ENCODE assay signal across 12 mouse cellular contexts in genomic region chr14:71673837-71674236, GRCm38 (mm10).
DNase-seq lines count a peak whose midpoint lies in the region; ATAC-seq and TF ChIP-seq lines count a peak whose summit lies in the region.
"Had no signal": no experiment of that assay in that cellular context is flagged by ENCODE, and none has a peak within 500 bp of the region (broad histone marks: within the 10 kb centered on the region; RNA-seq: fewer than 3 reads in every experiment).

No protein-coding gene starts in this region.

- H3K4me2 ChIP-seq in forebrain, postnatal 0 days (ENCODE audit: low read depth), result no peak overlapping the region
- no peak overlapping the region for H3K4me2 ChIP-seq in forebrain, embryonic 13.5 days
- H3K4me2 ChIP-seq in midbrain, embryonic 13.5 days (replicated peaks), result no peak overlapping the region
- no peak overlapping the region for H3K4me2 ChIP-seq in midbrain, embryonic 11.5 days
- H3K4me2 ChIP-seq: lung, embryonic 14.5 days had no signal

- no peak for TF ChIP-seq CTCF in forebrain, postnatal 0 days (IDR thresholded peaks at IDR 0.05; ENCODE audit: low read depth)

- peak; percentile 23 for DNase-seq in forebrain, postnatal 0 days
- DNase-seq in midbrain, embryonic 11.5 days (ENCODE audit: low spot score, missing footprints), result no peak
- DNase-seq in cerebellum, adult 8-10 months, result peak; percentile 96
- peak; percentile 2 to 7 for DNase-seq in layer of hippocampus, postnatal 36 days
- DNase-seq in embryo, embryonic 10.5 days (ENCODE audit: low spot score), result no peak
- DNase-seq in lung, postnatal 14 days, result no peak
- DNase-seq: gastrocnemius, postnatal 25 days; kidney, adult 8-10 months; lung, embryonic 14.5 days; thymus, adult 2 months had no signal

- no peaks in the 10 kb centered on the region for H3K27me3 ChIP-seq in forebrain, postnatal 0 days (ENCODE audit: insufficient read depth, low read length)
- no peaks in the 10 kb centered on the region for H3K27me3 ChIP-seq in forebrain, embryonic 13.5 days
- H3K27me3 ChIP-seq in midbrain, embryonic 13.5 days, result no peaks in the 10 kb centered on the region
- H3K27me3 ChIP-seq in midbrain, embryonic 11.5 days (ENCODE audit: control insufficient read depth, insufficient read depth, low read length), result no peaks in the 10 kb centered on the region

- no peaks in the 10 kb centered on the region for H3K9me3 ChIP-seq in forebrain, postnatal 0 days (ENCODE audit: low read length)
- H3K9me3 ChIP-seq in forebrain, embryonic 13.5 days (replicated peaks), result no peaks in the 10 kb centered on the region
- no peaks in the 10 kb centered on the region for H3K9me3 ChIP-seq in midbrain, embryonic 13.5 days
- no peaks in the 10 kb centered on the region for H3K9me3 ChIP-seq in midbrain, embryonic 11.5 days (ENCODE audit: control insufficient read depth, low read length)

- H3K36me3 ChIP-seq in forebrain, postnatal 0 days (ENCODE audit: insufficient read depth), result no peaks in the 10 kb centered on the region
- H3K36me3 ChIP-seq in forebrain, embryonic 13.5 days (ENCODE audit: poor library complexity, severe bottlenecking), result no peaks in the 10 kb centered on the region
- H3K36me3 ChIP-seq in midbrain, embryonic 13.5 days, result no peaks in the 10 kb centered on the region
- no peaks in the 10 kb centered on the region for H3K36me3 ChIP-seq in midbrain, embryonic 11.5 days (ENCODE audit: control insufficient read depth, insufficient read depth, low read length)

- no peak overlapping the region for H3K4me3 ChIP-seq in forebrain, postnatal 0 days (ENCODE audit: low read depth, low read length)
- no peak overlapping the region for H3K4me3 ChIP-seq in forebrain, embryonic 13.5 days
- H3K4me3 ChIP-seq in midbrain, embryonic 13.5 days (replicated peaks), result no peak overlapping the region
- no peak overlapping the region for H3K4me3 ChIP-seq in midbrain, embryonic 11.5 days (ENCODE audit: low read depth, low read length)

- H3K9ac ChIP-seq in forebrain, postnatal 0 days, result no peak overlapping the region
- no peak overlapping the region for H3K9ac ChIP-seq in forebrain, embryonic 13.5 days
- no peak overlapping the region for H3K9ac ChIP-seq in midbrain, embryonic 13.5 days (replicated peaks)
- H3K9ac ChIP-seq in midbrain, embryonic 11.5 days (ENCODE audit: low read length), result no peak overlapping the region
- H3K9ac ChIP-seq: lung, embryonic 14.5 days had no signal

- WGBS in forebrain, postnatal 0 days, result 45% methylated on average over 2 of the region's 2 CpGs
- WGBS in forebrain, embryonic 13.5 days, result 73% methylated on average over 2 of the region's 2 CpGs
- 87% methylated on average over 2 of the region's 2 CpGs for WGBS in midbrain, embryonic 13.5 days
- WGBS in midbrain, embryonic 11.5 days, result 89% methylated on average over 2 of the region's 2 CpGs

- H3K27ac ChIP-seq in forebrain, postnatal 0 days (ENCODE audit: low read depth, low read length), result no peak overlapping the region
- no peak overlapping the region for H3K27ac ChIP-seq in forebrain, embryonic 13.5 days
- 0 out of 2 replicates have a peak overlapping the region, but pooled peaks have one; percentile 5 for H3K27ac ChIP-seq in midbrain, embryonic 13.5 days
- H3K27ac ChIP-seq in midbrain, embryonic 11.5 days (ENCODE audit: low read depth, low read length), result no peak overlapping the region

- no peak for ATAC-seq in forebrain, postnatal 0 days
- no peak for ATAC-seq in forebrain, embryonic 13.5 days
- no peak for ATAC-seq in midbrain, embryonic 13.5 days
- ATAC-seq in midbrain, embryonic 11.5 days (ENCODE audit: low FRiP score), result no peak

- H3K4me1 ChIP-seq in forebrain, postnatal 0 days (ENCODE audit: insufficient read depth), result no peaks in the 10 kb centered on the region; the same call in 1 of the 2 replicates
- H3K4me1 ChIP-seq in forebrain, embryonic 13.5 days, result peaks cover 13% of the 10 kb centered on the region; the same call in 1 of the 2 replicates
- peaks cover 8% of the 10 kb centered on the region; the same call in 1 of the 2 replicates for H3K4me1 ChIP-seq in midbrain, embryonic 13.5 days (replicated peaks)
- H3K4me1 ChIP-seq in midbrain, embryonic 11.5 days (ENCODE audit: control insufficient read depth, insufficient read depth, low read length), result no peaks in the 10 kb centered on the region

Comparison
In these comparisons a context has a peak if more than half of its experiments do, and no peak if none do; other contexts are left out.
1. DNase-seq: peak in forebrain, postnatal 0 days (single experiment), cerebellum, adult 8-10 months (single experiment) and layer of hippocampus, postnatal 36 days (2 of 2); none in midbrain, embryonic 11.5 days (single experiment), embryo, embryonic 10.5 days (single experiment) and lung, postnatal 14 days (single experiment).